Mouse (Mus musculus) G1E-ER4 (cell line): ENCODE measurements around the gene Cabcoco1. TPM values are rescaled to one million over a fixed set of nuclear protein-coding genes. Genes with fewer than 3 reads are reported as not detected.

Experiments used
- GATA1 ChIP-seq: IDR thresholded peaks from one replicate; pipeline ENCODE4 v1.8.0; 2012; ENCODE audit warnings: low read length, inconsistent platforms
- polyA plus RNA-seq: library from polyadenylated mRNA; stranded (reverse); fragments of >175 nt; gene quantifications from 2 replicates; pipeline ENCODE4 v1.2.3, GENCODE M21; 2012

The Cabcoco1 gene
- not detected in 2 replicates for polyA plus RNA-seq

DNA sequence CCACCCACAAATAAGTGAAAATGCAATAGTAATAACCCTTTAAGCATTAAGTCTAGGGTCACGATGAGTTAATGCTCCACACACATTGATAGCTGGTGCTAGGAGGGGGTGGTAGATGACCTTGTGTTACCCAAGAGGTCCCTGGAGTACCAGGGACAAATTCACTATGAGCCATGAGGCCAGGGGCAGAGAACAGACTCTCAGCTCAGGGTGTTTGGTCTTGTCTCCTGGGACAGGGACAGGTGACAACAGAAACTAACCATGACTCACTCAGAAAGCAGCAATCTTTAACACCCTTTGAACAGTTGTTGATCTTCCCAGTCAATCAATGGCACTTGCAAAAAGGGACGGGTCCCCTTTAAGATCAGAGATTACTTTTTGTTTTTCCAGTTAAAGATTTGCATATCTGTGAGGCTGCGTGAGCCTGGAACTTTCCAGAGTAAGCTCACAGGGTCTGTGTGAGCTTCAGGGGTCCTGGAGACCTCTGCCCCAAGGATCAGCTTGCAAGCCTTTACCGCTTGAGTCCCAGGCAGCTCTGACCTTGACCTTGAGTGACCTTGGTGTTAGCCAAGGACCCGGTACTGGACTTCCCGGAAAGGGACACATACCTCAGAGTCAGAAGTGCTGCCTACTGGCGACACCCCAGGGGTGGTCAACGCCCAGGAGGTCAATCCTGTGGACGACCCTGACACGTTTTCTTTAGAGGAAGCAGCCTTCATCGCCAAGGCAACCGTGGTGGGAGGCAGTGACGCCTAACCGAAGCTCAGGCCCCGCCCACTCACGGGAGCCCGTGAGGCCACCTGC, at the start of gene Cabcoco1:
TSS of gene Cabcoco1 (minus strand) at position 758 of the 804 bp plus-strand sequence.
- no peak for TF ChIP-seq GATA1

DNA sequence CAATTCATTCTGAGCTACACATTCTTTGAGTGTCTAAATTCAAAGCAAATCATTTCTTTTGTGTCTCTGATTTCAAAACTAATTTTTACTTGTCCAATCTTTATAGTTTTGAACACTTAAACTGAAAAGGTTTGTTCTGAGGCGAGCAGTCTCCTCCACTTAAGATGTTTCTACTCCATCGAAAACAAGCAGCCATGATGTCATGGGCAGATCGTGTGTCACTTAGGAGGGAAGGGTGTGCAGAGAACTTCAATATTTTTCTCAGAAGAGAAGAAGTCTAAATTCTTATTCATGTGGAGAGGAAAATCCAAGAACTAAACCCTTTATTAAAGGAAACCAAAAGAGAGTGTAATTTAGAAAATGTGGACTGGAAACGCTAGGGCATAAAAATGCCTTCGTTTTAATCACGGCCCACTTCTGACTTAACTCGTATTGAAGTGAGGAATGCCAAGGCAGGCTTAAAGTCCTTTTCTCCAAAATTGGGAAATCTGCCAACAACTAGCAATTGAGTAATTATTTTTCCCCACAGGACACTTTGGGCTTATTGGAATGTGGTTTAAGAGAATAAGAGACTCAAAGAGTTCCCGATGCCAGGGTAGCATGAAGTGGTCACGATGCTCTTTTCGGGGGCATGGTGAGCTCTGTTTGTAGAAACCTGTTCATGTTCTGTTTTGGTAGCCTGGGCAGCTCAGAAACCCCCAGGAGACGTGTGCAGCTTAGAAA, 48.0 kb upstream of the Cabcoco1 start:
- TF ChIP-seq GATA1 = no peak

DNA sequence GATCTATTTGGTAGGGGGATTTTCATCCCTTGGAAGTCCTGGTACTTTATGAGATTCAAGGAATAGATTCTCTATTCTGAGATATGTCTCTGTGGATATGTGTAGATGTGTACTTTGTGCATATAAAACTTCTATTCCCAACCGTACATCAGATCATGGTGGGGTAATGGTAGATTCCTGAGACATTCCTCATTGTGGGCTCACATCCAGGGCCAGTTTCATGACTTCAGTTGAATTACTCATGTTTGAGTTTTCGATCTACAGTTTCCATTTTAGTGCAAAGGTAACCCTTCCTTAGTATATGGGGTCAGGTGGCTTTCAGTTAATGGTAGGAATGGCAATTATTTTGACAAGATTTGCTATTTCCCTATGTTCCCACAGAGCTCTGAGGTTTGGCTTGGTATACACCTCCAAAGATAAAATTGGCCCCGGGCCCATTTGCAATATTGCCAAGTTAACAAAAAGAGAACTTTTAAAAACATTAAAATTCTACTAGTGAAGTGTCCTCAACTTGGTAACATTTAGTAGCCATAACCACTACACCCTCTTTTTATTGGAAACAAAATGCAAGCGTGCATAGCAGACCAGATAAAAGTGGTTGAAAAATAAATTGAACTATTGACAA, 45.8 kb upstream of the Cabcoco1 start:
- TF ChIP-seq GATA1 = no peak

- TF ChIP-seq GATA1 = no peak
Observed at GRCm38 (mm10) chr10:68577321-68577720, 35.6 kb upstream of the Cabcoco1 start.

DNA sequence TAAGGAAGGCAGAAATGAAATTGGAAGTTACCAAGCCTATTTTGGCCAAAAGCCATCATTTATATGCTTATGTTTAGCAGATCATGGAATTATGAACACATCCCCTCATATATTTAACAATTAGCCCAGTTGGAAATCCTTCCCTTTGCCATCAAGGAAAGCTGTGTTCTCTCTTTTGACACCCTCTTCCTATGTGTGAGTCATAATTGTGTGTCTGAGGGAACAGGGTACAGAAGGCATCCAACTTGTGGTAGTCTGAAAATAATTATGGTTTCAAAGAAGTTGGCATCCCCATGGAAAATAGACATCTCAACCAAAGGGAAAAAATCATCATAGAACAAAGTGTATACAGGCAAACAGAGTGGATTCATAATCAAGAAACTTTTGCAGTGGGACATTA, 26.5 kb upstream of the Cabcoco1 start:
- no peak for TF ChIP-seq GATA1

GRCm38 (mm10) chr10:68562344-68562743, 20.6 kb upstream of the Cabcoco1 start:
- TF ChIP-seq GATA1 = no peak

DNA sequence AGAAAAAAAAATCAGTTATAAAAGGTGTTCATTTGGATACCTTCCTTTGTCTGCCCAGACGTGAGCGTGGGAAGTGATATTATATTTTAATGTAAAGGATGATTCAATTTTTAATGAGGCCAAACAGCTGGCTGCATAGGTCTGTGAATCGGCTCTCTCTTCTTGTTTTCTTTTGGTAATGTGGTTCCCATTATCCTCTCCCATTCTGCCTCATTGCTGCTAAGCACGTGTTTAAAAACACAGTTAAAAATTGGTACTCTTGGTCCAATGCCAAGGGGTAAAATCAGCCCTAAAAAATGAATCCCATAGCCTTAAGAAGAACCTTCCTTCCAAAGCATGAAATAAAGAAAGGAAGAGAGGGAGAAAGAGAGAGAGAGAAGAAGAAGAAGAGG, 17.1 kb upstream of the Cabcoco1 start:
- TF ChIP-seq GATA1 = no peak

GRCm38 (mm10) chr10:68558105-68558827, 16.6 kb upstream of the Cabcoco1 start:
- TF ChIP-seq GATA1 = no peak

- TF ChIP-seq GATA1 = no peak
Observed at GRCm38 (mm10) chr10:68553677-68554076, 12.0 kb upstream of the Cabcoco1 start.

- TF ChIP-seq GATA1 = no peak
Observed at GRCm38 (mm10) chr10:68552556-68552955, 10.9 kb upstream of the Cabcoco1 start.

- no peak for TF ChIP-seq GATA1
Observed at GRCm38 (mm10) chr10:68551316-68551715, 9.6 kb upstream of the Cabcoco1 start.

- TF ChIP-seq GATA1 = no peak
Observed at GRCm38 (mm10) chr10:68550668-68551267, 9.1 kb upstream of the Cabcoco1 start.

GRCm38 (mm10) chr10:68543107-68543506, 1.4 kb upstream of the Cabcoco1 start:
- TF ChIP-seq GATA1 = no peak

DNA sequence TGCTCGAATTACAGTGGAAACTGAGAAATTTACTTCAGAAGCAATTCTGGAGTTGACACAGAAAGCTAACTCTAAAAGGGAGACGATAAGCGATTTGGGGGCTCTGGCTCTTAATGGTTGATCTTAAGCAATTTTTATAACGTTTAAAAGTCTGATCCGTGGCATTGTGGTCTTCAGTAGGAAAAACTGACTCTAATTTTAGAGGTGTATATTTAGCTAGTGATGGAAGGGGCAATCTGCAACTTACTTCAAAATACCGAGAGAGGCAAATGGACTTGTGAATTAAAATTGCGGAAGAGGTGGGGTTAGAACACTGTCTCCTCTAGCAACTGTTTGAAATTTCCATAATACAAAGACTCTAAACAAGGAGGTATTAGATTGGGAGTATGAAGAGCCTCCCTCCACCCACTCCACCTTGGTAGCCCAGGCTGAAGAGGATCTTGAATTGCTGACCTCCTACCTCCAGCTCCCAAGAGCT, 286 bp upstream of the Cabcoco1 start:
- no peak for TF ChIP-seq GATA1

DNA sequence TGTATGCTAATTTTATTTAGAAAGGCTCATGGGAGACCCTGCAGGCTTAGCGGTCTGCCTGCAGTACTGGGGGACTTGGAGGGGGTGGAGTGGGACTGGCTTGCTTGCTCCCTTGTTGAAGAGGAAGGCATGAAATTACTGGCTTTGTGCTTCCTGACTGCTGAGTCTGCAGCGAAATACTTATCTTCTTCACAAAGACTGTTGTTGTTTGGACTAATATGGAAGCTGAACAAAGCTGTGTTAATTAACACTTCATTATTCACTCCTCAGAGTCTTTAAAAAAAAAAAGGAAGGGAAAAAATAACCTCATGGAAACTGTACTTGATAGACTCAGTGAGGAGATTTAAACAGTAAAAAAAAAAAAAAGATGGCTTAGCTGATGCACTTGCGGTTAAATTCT, 1.1 kb downstream of the Cabcoco1 start:
- no peak for TF ChIP-seq GATA1
